Mouse (Mus musculus) lung, postnatal 0 days (tissue): ENCODE measurements around the gene Med29.

Experiments
- CTCF ChIP-seq: IDR thresholded peaks from 2 replicates; pipeline ENCODE4 v1.5.1; 2016; ENCODE audit warnings: antibody characterized with exemption, mild to moderate bottlenecking
- EP300 ChIP-seq: IDR thresholded peaks from 2 replicates; pipeline ENCODE4 v1.6.1; 2016; ENCODE audit warnings: antibody characterized with exemption, mild to moderate bottlenecking, control low read depth

GRCm38 (mm10) chr7:28378066-28378690 lies 14.3 kb downstream of the Med29 start:
- no peak for TF ChIP-seq CTCF
- TF ChIP-seq EP300: no peak; the same call in 1 of the 2 replicates
